Mouse (Mus musculus) T-cell, adult 2 months (primary cell): ENCODE results near the gene Kyat1.
A peak's percentile ranks its signal among the peaks of the same experiment; 100 is the strongest.
"Not testable (repeated sequence)": the region's sequence is repeated elsewhere in the genome, so short reads cannot be mapped to it uniquely, and the experiment has no call there.

Source experiments
- DNase-seq: peaks from one replicate; pipeline ENCODE4 v3.0.0; 2022; ENCODE audit warnings: low spot score

Gene Kyat1

DNA sequence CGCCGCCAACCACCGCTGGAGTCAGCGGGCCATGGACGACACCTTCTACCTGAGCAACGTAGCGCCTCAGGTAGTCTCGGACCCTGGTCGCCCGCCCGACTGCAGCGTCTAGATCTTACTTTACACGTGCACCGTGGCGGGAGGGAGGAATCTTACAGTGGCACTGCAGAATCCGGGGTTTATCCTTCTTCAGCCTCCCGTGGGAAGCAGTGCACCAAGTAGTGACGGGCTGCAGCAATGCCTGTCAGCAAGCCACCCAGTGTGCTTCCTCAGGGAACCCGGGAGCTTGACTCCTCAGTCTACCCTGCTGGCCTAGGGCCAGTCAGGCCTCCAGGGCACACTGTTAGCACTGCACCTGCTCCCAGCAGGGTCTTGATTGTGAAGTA lies 33.7 kb downstream of the Kyat1 start:
- no peak for DNase-seq

DNA sequence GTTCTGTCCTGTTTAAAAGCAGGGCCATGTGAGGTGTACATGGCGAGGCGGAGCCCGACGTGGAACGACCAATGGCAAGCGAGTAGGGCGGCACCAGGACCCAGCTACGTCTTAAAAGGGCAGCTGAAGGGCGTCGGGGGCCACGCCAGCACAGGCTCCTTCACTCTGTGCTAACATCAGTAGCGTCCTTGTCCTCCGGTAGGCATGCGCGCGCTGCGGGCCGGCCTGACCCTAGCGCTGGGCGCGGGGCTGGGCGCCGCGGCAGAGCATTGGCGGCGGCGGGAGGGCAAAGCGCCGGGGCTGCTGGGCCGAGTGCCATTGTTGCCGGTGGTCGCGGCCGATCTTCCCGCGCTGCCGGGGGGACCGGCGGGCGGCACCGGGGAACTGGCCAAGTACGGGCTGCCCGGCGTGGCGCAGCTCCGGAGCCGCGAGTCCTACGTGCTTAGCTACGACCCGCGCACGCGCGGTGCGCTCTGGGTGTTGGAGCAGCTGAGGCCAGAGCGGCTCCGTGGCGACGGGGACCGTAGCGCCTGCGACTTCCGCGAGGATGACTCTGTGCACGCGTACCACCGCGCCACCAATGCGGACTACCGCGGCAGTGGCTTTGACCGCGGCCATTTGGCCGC lies 34.2 kb downstream of the Kyat1 start, which contains the start of gene Endog:
Gene Endog, plus strand, starts transcription at position 123 of the 626 bp plus-strand sequence.
- DNase-seq: peak; percentile 76

DNA sequence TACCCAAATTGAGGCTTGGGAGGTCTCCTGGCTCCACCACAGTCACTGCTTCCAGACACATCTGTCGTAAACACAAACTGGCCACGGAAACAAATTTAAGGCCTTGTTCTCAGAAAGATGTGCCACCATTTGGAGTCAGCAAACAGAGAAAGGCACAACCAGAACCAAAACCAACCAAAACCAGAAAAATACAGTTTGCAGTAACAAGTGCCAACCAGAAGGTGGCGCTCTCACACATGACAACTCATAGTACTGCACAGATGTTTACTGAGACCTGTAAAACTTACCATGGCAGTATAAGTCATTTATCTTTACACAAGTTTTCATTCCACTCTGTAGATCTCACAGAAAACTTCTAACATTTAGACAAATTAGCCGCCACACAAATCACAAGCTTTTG lies 39.0 kb downstream of the Kyat1 start:
- DNase-seq: no peak

- DNase-seq: no peak
Measured at GRCm38 (mm10) chr2:30164340-30164932, 41.2 kb downstream of the Kyat1 start.

- DNase-seq: peak; percentile 46
Measured at GRCm38 (mm10) chr2:30161809-30162208, 43.8 kb downstream of the Kyat1 start.

GRCm38 (mm10) chr2:30159871-30160270 lies 45.8 kb downstream of the Kyat1 start:
- DNase-seq: not testable (repeated sequence)

GRCm38 (mm10) chr2:30152616-30153015 lies 53.0 kb downstream of the Kyat1 start:
- DNase-seq: no peak

GRCm38 (mm10) chr2:30151840-30152239 lies 53.8 kb downstream of the Kyat1 start:
- no peak for DNase-seq

DNA sequence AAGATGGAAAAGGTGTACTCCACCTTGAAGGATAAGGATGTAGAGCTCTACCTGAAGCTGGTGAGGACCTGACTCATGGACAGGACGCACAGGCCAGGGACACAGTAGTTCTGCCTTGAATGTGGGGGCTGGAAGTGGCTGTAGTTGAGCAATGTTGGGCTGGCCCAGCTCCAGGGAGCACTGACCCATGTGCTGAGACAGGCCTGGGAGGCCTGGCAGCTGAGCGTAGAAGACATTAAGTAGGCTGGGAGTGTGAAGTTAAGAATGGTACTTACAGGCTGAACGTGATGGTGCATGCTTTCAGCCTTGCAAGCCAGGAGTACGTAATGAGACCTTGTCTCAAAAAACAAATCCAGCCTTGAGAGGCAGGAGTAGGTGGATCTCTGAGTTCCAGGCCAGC lies 58.2 kb downstream of the Kyat1 start:
- DNase-seq: no peak

DNA sequence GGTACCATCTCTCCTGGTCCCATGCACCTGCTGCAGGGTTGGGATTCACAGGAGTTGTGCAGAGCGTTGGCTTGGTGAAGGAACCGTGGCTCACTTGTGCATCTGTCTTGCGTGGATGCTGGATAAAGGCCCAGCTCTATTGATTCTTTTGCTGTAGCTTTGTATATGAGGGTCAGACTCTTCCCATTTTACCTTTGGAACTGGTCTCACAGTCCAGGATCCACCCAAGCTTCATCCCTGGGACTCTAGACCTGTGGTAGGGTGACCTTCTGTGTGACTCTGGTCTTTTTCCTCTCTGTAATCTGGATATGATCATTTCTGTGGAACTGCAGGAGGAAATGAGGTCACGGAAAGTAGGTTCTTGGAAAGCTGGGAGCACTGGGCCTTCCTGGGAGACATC lies 61.2 kb downstream of the Kyat1 start:
- no peak for DNase-seq

DNA sequence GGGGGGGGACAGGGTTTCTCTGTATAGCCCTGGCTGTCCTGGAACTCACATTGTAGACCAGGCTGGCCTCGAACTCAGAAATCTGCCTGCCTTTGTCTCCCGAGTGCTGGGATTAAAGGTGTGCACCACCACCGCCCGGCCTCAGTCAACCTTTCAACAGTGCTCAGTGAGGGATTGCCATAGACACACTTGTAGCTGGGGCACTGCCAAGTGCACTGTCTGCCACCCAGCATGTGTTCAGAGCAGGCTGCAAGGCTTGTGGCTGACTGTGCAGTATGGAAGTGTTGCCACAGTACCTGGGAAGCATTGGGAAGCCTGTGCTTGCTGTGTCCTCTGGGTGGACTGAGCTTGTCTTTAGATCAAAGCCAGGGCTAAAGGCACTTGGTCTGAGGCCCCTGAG lies 65.6 kb downstream of the Kyat1 start:
- DNase-seq: not testable (repeated sequence)

DNA sequence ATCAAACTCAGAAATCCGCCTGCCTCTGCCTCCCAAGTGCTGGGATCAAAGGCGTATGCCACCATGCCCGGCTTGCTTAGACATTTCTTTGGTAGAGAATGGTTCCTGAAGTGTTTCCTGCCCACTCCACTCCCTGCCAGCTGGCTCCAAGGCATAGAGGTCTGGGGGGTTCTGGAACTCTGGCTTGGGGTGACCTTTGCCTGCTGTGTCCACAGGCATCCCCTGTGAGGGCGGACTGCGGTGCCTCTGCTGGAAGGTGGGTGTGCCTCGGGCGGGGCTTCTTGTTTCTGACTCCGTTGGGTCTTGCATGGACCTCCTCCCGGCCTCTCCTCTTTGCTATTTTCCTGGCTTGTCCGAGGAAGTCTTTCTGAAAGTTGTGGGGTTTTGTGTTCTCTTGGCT lies 69.2 kb downstream of the Kyat1 start:
- DNase-seq: no peak
